Mouse (Mus musculus) CD4-positive helper T cell, adult 2 months (primary cell): Measurements from ENCODE around the gene Mecom.

Experiments used
- DNase-seq: peaks from one replicate; pipeline ENCODE4 v3.0.0-alpha.2; 2012; ENCODE audit warnings: low read depth, missing footprints, low spot score

Mecom gene

GRCm38 (mm10) chr3:29976580-29976979 lies 571.2 kb downstream of the Mecom start:
- no peak for DNase-seq

DNA sequence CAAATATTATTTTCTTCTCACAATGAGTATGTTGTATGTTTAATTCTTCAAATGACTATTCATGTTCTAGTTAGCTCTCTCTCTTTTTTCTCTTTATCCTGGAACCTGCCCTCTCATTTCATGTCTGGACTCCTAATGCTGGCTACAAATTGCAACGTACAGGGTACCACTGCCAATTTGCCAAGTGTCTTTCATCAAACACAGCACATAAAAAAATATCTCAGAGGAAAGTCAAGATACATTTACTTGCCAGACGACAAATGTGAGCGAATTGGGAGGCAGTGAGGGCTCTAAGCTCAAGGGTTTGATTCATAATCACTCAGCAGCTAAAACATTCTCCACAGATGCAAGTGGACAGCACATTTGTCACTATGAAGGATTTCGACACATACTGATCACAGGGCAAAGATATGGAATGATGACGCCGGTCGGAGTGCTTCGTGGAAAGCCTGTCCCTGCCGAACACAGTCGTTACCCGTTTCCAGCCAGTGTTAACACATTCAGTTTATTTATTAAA lies 579.3 kb downstream of the Mecom start:
- DNase-seq, result no peak

DNA sequence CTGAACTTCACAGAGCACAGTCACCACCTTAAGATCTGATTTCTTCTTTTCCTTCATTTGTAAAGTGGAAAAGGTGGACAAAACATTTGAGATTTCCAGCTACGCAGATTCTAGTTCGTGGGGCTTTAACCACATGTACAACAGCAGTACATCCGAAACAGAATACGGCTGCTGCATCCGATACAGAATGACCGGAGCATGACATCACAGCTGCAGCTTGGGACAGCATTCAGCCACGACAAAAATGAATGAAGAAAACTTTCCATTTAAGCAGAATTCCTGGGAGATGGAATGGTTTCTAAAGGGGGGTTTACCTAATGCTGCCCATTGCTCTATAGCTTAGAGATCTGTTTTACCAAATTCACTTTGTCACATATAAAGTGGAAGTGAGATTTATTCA lies 583.9 kb downstream of the Mecom start:
- DNase-seq, result no peak

DNA sequence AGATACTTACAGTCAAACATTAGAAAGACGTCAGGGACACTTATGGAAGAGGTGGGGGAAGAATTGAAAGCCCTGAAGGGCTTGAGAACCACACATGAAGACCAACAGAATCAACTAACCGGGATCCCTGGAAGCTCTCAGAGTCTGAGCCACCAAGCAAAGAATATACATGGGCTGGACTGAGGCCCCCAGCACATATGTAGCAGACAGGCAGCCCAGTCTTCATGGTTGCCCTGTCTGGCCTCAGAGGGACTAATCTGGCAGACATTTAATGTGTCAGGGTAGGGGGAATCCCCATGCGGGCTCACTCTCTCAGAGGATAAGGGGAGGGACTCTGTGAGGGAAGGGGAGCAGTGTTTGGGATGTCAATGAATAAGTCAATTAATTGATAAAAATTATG lies 584.4 kb downstream of the Mecom start:
- no peak for DNase-seq

GRCm38 (mm10) chr3:29959051-29959450 lies 588.8 kb downstream of the Mecom start:
- no peak for DNase-seq

- no peak for DNase-seq
Measured at GRCm38 (mm10) chr3:29957365-29958236, 590.2 kb downstream of the Mecom start.

DNA sequence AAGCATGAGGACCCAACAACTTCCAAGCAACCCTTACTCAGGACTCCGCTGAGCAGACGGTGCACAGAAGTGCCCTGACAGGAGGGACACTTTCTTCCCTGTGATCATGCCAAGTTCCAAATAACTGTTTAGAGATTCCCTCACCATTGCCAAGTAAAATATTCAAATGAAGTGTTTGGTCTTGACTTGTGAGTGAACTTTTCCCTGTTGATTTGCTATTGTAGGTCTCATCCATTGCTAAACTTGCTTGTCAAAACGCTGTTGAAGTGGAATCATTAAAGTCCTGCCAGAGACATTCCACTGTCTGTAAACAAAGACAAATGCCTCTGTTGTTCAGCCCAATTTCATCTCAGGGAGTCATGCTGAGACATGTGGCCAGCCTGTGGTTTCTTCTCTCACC lies 594.5 kb downstream of the Mecom start:
- DNase-seq, result no peak

GRCm38 (mm10) chr3:29950853-29951252 lies 597.0 kb downstream of the Mecom start:
- DNase-seq, result no peak

- DNase-seq, result no peak
Measured at GRCm38 (mm10) chr3:29903596-29904308, 644.1 kb downstream of the Mecom start.
